Mouse (Mus musculus): ENCODE results near the gene Tmem51.

The Tmem51 gene

DNA sequence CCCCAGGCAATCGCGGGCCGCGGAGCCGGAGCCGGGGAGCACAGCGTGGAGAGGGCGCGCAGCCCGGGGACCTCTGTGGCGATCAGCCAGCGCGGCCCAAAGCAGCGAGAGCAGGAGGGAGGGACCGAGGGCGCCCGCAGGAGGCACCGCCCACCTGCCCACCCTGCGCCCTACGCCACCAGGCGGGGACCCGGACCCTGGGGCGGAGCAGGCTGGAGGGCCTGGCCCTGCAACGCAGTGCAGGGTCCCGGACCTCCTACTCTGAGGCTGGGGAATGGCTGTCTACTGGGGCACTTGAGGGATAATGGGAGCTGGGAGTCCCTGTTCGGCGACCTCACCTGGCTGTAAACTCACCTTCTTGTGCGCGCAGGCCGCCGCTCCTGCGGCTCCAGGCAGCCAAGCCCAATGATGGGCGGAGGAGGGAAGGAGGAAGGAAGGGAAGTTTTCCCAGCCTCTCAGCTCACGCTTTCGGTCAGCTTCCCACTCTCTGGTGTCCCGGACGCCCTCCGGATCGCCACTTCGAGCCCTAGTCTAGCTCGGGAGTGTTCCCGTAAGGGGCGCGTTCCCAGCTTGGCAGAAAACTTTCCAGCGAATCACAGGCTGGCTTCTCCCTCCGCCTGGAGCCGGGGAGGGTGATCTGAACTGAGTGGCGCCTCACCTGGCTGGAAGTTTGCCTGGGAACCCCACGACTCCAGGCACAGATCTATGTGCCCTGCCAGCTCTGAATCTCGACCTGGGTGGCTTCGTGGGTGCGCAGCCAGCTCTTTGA lies at the start of gene Tmem51:
Gene Tmem51, minus strand, starts transcription at position 174 of the 769 bp plus-strand sequence.
- DNase-seq (ENCODE audit: low spot score), result no peak

DNA sequence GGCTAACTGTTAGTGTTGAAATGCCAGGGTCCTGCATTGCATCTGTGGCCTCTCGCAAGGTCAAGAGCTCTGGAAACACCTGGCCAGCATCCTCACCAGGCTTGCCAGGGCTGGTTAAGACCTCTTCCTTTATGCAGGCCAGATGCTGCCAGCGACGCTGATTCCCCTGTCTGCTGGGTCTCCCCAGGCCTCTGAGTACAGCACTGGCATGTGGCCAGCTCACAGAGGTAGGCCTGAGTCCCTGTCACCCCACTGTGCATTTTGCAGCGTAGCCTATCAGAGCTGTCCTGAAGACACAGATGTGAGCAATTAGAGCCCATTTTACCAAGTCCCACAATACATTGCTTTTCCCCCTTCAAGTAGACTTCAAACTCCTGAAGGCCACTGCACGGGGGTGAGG lies 46.1 kb upstream of the Tmem51 start:
- DNase-seq (ENCODE audit: low spot score), result no peak

DNA sequence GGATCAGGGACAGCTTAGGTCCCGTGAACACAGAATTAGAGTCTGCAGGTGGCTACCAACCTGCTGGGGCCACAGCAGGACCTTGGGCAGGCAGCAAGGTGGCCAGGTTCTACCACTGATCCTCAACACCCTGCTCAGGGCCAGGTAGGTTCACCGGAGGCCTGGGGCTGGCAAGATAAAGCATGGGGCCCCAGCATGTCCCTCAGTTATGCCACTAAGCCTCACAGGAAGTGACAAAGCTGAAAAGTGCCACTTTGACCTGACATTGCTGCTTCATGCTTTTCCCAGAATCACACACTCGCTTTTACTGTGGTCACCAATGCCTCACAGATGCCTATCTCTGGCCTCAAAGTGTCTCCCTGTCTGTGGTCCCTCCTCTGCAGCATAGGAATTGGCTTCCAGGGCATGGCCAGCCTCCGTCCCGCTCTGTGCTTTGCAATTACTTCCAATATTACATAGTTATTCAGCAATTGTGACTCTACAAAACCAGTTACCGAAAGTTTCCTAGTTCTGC lies 43.2 kb upstream of the Tmem51 start:
- no peak for DNase-seq (ENCODE audit: low spot score)

DNA sequence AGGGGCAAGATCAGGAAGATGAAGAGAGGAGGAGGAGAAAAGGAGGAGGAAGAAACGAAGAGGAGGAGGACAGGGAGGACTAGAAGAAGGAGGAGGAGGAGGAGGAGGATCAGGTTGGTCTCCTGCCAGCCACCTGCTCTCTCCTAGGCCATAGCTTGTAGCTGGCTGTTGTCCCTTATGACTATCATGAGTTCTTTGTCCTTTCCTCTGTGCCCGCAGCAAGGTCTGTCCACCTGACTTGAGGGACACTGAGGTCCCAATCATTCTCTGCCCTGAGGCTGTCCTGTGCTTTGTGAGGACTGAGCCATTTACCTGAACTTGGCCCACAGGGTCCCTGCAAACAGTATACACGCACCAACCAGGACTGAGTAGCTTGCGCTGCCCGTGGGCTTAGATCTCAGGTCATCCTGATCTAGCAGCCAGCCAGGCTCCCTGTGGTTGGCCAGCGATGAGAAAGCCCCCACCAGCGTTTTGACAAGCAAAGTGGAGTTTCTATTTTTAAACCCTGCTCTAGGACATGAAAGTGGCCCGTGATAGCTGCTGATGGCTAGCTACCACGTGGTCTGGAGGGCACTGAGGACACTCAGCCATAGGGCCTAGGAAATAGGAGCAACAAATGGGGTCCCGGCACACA lies 42.7 kb upstream of the Tmem51 start:
- DNase-seq (ENCODE audit: low spot score), result no peak

DNA sequence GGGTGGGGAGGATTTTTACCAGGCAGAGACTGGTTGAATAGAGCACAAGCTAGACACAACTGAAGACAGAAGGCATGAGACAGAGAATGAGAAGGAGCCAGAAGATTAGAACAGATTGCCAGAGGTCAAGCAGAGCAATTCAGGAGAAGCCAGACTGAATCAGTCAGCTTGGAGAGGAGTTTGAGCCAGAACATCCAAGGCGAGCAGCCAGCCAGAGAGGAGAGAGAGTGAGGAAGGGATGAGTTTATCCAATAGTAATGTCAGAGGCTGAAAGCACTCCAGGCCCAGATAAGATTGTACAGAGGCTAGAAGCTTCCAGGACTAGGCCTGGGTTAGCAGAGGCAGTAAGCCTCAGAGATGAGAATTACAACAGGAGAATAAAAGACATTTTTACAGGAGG lies 37.1 kb upstream of the Tmem51 start:
- DNase-seq (ENCODE audit: low spot score), result no peak

DNA sequence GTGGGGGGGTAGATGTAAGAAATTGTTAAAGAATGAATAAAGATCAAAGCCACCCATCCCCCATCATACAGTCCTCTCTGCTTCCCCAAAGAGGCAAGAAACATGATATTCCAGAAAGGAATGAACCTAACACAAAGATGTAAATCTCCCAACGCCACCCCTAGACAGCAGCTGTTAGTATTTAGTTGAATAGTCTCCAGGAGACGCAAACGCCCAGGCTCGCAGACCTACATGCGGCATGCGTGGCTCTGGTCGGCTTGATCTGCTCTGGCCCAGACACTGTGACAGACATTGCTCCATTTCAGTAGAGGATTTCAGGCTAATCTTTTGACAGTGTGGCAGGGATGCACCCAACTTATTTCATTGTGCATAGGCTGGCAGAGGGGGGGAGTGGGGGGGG lies 34.4 kb upstream of the Tmem51 start:
- no peak for DNase-seq (ENCODE audit: low spot score)

DNA sequence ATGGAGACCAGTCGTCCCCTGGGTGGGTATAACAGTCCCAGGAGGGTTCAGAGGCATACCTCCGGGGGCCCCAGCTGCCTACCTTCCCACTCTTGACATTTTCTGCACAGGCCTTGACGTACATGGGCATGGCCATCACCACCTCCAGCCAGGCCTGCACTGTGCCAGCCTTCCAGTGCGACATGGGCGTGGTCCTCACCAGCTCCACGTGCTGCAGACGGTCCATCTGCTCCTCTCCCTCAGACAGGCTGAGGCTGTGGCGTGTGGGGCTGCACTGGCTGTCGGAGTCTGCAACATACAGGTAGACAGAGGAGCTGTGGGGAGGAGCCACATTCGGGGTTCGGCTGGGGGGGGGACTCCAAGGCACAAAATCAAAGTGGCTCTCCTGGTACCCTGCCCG lies 33.9 kb upstream of the Tmem51 start:
- DNase-seq (ENCODE audit: low spot score), result no peak

DNA sequence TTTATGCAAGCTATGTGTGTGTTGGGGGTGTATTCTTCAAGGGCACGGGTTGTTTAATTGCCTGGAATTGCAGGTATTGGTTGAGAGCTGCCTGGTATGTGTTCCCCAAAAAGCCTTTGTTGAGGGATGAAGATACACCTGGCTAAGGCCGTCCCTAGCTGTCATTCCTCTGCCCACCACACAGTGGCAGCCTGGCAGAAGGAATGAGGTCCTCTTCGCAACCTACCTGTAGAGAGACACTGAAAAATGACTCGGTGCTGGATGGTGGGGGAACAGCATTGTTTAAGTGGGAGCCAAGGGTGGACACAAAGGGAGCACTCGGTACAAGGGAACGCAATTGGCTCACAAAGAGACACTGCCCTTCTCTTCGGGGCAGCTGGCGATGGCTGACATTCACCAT lies 29.2 kb upstream of the Tmem51 start:
- DNase-seq (ENCODE audit: low spot score), result no peak

DNA sequence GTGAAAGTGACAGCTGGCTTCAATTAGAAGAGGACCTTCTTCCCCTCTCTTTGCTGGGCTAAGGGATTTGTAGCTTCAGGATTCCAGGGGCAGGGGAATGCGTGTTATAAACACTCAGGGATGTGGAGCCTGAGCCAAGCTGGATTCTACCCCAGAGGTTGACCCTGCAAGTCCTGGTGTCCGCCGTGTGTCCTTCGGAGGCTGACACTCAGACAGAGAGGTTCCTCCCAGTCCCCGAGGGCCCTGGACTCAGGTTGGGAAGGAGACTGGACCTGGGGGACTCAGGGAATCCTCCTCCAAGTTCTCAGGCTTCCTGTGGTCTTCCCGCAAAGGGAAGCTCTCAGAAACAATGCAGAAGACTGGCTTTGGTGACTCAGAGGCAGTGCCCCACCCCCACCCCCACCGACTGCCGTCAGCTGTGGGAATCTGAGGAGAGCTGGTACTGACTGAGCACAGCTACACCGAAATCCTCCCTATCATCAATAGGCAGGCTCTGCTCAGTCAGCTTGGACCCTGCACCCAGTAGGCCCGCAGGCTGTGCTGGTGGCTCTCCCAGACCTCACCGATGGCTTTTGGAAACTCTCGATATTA lies 19.1 kb upstream of the Tmem51 start:
- no peak for DNase-seq (ENCODE audit: low spot score)

DNA sequence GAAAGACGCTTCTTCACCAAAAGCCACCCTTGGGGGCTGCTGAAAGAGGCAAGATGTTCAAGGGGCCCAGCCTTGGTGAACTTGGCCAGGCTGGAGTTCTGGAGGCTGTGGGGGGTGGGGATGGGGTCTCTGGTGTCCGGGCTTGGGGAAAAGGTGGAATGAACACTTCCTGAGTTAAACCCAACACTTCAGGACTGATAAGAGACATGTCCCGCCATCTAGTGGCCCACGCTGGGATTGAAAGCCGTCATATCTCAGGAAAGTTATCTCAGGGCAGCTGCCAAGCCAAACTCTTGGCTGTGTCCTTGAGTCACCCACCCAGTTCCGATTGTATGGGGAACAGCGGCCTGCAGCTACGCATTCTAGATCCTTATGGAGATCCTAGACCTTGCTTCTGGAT lies 14.2 kb upstream of the Tmem51 start:
- DNase-seq (ENCODE audit: low spot score), result no peak

DNA sequence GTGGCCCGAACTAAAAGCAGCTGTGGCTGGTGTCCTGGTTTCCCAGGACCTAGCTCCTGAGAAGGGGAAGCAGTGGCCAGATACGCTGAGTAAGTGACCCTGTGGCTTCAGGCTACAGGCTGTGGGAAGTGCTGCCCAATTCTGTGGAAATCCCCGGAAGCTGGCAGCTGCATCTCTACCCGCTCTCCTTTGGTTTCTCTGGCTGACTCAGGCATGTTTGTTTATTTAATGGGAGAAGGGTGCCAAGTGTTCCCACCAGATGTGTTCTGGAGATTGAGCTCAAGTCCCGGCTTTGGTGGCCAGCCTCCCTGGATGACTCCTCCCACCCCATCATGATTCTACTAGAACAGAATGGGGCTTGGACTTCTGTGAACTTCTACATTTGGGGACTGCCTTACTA lies 13.8 kb upstream of the Tmem51 start:
- no peak for DNase-seq (ENCODE audit: low spot score)

DNA sequence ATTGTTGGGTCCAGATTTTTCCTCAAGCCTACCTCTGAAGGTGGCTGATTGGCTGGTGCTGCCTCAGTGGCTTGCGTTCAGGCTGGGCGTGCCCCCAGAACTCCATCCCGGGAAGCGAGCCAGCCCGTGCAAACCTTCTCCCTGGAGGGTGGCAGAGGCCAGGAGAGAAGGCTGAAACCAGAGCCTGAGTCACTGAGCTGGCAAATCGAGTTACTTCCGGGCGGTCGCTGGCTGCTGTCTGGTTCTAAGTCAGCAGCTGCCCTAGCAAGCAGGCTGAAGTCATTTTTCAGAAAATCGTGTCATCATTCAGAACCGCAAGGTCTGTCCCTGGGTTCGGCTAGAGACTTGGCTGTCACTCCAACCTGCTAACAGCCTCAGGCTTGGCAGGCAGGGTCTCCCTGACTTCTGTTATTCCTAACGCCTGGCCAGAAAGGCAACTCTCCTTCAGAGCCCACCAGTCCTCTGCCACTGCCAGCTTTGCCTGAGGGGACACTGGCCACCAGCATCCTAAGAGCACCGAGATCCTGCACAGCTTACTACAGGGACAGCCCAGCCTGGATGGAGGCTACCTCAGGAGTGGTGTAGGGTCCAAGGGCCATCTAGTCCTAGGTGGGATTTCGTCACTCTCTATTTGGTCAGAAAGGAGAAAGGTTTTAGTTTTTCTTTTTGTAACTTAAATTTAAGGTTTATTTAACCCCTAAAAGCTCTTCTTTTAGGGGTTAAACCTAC lies 11.6 kb upstream of the Tmem51 start:
- no peak for DNase-seq (ENCODE audit: low spot score)

DNA sequence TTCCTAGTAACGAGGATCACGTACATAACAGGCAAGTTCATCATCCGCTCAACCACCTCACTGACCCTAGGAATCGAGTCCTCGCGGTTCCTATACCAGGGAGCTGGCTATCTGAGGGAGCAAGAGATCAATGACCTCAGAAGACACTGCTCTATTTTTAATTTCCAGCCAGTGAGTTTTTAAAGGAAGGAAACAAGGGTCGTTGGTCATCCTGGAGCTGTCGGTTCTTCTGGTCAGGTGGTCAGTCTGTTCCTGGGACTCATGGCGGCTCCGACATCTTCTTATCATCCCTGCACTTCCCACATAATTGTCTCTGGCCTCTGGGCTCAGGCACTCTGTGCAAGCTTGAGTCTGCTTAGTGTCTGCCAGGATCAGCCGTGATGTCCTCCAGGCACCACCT lies 10.3 kb upstream of the Tmem51 start:
- DNase-seq (ENCODE audit: low spot score), result no peak

DNA sequence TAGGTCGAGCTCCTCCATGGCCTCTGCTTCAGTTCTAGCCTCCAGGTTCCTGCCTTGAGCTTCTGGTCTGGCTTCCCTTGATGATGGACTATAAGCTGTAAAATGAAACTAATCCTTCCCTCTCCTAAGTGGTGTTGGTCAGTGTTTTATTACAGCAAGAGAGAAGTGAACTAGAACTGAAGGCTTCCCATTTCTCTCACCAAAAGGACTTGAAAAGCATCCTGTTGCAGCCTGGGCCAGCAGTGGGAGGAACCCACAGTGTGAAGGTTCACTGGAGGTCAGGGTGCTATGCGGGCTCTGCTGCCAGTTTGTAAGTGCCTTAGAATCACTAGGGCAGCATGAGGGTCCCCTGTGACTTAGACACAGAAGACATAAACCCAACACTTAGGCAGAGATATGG lies 7.0 kb upstream of the Tmem51 start:
- no peak for DNase-seq (ENCODE audit: low spot score)

DNA sequence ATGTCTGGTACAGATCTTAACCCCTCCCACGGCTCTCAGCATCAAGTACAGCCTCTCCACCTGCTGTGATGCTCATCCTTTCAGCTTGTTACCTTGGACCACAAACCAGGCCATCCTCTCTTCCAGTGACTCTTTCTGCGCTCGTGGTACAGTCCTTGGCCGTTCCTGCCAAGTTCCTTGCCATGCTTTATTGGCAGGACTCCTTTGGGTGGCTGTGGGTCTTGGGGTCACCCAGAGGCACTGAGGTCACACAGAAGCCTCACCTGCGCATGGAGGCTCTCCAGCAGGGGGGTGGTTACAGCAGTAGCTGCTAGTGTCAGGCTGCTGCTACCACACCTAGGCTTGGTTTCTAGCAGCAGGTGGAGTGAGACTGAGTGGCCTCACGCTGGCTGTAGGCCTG lies 5.9 kb upstream of the Tmem51 start:
- no peak for DNase-seq (ENCODE audit: low spot score)

DNA sequence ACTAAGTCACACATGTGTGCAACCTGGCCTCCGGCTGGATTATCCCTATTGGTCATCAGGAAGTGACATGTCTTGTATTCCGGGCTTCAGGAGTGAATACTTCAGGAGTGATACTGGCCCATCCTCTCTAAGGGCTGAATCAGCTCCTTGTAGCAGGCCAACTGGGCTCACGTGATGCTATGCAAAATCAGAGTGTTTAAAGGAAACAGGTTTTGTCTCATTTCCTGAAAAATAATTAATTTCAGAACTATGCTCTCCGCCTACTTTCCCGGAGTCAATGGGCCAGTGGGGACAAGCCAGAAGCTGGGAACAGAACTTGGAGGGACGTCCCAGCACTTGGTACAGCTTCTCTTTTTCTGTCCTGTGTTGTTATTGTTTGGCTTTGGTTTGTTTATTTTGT lies 4.7 kb upstream of the Tmem51 start:
- DNase-seq (ENCODE audit: low spot score), result no peak

DNA sequence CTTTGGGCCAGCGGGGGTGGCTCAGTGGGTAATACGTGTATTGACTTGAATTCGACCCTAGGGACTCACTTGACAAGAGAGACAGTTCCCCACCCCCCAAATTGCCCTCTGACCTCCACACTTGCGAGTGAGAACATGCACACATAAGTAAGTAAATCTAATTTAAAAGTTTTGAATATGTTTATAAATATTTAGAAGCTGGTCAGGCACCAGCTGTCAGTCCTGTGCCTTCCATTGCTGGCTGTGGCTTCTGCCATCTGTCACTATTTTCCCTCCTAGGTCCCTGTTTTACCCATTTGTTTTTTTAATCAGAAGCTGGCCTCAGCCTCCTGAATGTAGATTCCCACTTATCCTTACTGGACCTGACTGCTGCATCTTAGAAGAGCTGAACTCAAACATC lies 4.3 kb upstream of the Tmem51 start:
- no peak for DNase-seq (ENCODE audit: low spot score)

DNA sequence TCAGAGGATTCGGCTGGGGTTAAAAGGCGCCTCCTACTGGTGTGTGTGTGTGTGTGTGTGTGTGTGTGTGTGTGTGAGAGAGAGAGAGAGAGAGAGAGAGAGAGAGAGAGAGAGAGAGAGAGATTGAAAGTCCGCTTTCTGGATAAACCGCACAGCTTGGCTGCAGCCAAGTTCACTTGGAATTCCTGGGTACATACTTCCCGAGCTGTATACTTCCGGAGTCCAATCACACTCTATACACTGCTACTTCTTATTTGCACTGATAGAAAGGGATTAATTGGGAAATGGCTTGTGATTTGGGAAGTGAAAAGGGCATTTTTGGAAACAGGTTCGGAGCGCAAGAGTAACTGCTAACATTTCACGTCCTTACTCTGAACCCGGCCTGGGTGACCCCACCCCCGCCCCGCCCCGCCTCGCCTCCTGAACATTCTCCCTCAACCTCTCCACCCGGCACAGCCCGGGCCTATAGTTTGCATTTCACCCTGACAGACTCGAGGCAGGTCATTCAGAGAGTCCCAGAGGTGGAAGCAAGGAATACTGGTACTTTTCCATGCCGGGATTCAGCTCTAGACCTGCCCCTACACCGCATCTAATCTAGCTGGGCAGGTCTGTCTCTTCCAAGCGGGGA lies 946 bp upstream of the Tmem51 start:
- DNase-seq (ENCODE audit: low spot score), result no peak

DNA sequence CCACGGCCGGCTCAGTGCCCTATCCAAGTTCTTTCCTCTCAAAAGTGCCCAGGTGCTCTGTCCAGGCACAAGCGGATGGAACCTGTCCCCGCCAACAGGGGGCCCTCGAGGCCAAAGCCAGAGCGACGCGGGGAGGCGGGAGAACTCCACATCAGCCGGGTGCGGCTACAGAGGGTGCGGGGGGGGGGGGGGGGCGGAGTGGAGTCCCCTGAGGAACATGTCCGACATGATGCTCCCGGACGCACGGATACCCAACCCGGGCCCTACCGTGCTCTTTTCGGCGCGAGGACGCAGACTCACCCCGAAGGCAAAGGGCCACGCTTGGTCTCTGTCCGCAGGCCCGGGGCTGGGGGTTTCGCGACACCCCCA lies 358 bp downstream of the Tmem51 start:
- no peak for DNase-seq (ENCODE audit: low spot score)

DNA sequence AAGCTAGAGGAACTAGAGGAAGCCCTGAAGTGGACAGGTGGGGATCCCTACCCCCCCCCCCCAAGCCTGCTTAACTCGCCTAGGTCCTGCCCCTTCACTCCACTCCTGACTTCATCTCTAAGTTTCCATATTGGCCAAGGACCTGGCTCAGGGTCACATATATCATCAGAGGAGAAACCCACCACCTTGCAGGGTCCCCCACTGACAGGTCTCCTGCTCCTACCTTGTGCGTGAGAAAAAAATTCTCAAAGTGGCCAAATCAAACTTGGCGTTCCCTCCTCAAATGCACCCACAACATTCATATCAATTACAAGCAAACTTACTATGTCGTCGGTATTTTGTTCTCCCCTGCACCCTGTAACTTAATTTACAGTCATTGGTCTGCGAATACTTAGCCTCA lies 911 bp downstream of the Tmem51 start:
- DNase-seq (ENCODE audit: low spot score), result no peak

DNA sequence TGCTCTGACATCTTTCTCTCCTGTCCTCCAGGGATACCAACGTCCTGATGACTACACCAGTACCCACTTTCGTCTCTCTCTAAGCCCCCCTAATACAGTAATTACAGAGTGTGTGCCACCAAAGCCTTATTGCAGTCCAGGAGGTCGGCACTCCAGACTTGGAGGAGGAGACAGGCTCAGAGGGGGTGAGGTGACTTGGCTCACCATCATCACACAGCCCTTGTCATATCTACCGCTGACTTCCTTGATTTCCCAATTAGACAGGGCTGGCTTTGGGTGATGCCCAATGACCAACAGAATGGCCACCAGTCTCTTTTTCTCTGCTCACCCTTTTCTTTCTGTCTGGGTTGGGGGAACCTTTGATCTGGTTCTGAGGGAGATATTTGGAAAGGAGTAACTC lies 1.4 kb downstream of the Tmem51 start:
- no peak for DNase-seq (ENCODE audit: low spot score)

DNA sequence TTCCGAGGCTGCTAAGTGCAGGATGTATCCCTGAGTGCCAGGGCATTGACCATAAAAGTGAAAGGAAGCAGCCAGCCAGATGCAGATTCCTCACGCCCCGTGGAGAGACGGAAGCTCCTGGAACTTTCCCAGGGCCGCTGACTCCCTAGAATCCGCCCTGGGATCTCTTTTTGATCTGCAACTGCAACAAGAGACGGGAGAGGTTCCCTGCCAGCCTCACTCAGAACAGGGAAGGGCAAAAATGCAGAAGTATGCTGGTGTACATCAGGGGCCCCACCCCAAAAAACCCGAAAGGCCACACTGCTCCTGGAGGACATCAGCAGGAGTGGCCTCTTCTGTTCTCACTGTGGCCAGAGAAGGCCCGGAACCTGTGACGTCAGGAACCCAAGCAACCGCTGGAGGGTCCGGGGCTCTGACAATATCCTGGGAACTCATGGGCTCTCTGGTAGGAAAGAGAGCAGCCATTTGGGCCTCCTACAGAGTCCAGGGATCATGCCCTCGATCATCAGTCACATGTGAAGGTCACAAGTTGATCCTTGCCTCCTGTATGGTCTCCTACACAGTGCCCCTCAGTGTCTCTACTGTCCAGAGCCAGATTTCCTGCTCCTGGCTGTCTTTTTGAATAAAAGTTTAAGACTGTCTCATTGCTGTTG lies 2.3 kb downstream of the Tmem51 start:
- DNase-seq (ENCODE audit: low spot score), result no peak
